Mouse (Mus musculus): ENCODE measurements around the gene Mtnr1b. TPM values are rescaled to one million over a fixed set of nuclear protein-coding genes. Genes with fewer than 3 reads are reported as not detected.

The Mtnr1b gene
- total RNA-seq, 2 experiments from 2014 or later: not detected

- intact Hi-C loops (cut with DNase I): no loop called here
These were observed 82.3 kb downstream of the Mtnr1b start for GRCm38 (mm10) chr9:15792076-15792475.

GRCm38 (mm10) chr9:15786610-15787009 is 87.7 kb downstream of the Mtnr1b start:
- Histone ChIP-seq H3K4me3 (no peak overlapping the region), H3K27ac (no peak overlapping the region)
- no peak for DNase-seq (ENCODE audit: extremely low spot score in 1 of 2, low spot score in 2 of 2)
- intact Hi-C loops (cut with DNase I): no loop called here
- no peak for TF ChIP-seq CTCF (IDR thresholded peaks at IDR 0.05)

More at GRCm38 (mm10) chr9:15792076-15792475, 82.3 kb downstream of the Mtnr1b start:
- Histone ChIP-seq H3K27ac (no peak overlapping the region), H3K4me3 (no peak overlapping the region)
- DNase-seq (ENCODE audit: extremely low spot score in 1 of 2, low spot score in 2 of 2): no peak
- no peak for TF ChIP-seq CTCF (IDR thresholded peaks at IDR 0.05)

GRCm38 (mm10) chr9:15786192-15786591 is 88.2 kb downstream of the Mtnr1b start:
- intact Hi-C loops (cut with DNase I): no loop called here
- no peak for TF ChIP-seq CTCF (IDR thresholded peaks at IDR 0.05)
- H3K27ac ChIP-seq: no peak overlapping the region
- DNase-seq (ENCODE audit: extremely low spot score in 1 of 2, low spot score in 2 of 2): no peak
- no peak overlapping the region for H3K4me3 ChIP-seq

- DNase-seq (ENCODE audit: extremely low spot score in 1 of 2, low spot score in 2 of 2): no peak
- TF ChIP-seq CTCF (IDR thresholded peaks at IDR 0.05): no peak
- no peak overlapping the region for H3K4me3 ChIP-seq
- H3K27ac ChIP-seq: no peak overlapping the region
- intact Hi-C loops (cut with DNase I): no loop called here
These were observed 92.4 kb downstream of the Mtnr1b start for GRCm38 (mm10) chr9:15781936-15782335.

- no peak for DNase-seq (ENCODE audit: extremely low spot score in 1 of 2, low spot score in 2 of 2)
- Histone ChIP-seq H3K4me3 (no peak overlapping the region), H3K27ac (no peak overlapping the region)
- no peak for TF ChIP-seq CTCF (IDR thresholded peaks at IDR 0.05)
- intact Hi-C loops (cut with DNase I): no loop called here
These were observed 99.4 kb downstream of the Mtnr1b start for GRCm38 (mm10) chr9:15774911-15775310.

Other genes with a start within 250 kb of the Mtnr1b start
- gene Deup1, start 246.6 kb downstream of the Mtnr1b start, total RNA-seq (2021): under 1 TPM; 0.35 to 0.45 TPM
- 10 to 100 TPM; 44.5 to 46.7 TPM for gene Slc36a4, start 164.8 kb downstream of the Mtnr1b start, total RNA-seq (2021)